Mouse (Mus musculus): Measurements from ENCODE around the gene Plekha6. TPM values are rescaled to one million over a fixed set of nuclear protein-coding genes. Genes with fewer than 3 reads are reported as not detected.

The Plekha6 gene
- total RNA-seq, 1 experiment: 3.5 TPM

GRCm38 (mm10) chr1:133321267-133321925, 157.4 kb downstream of the Plekha6 start, which contains the start of gene Kiss1:
Gene Kiss1 (plus strand): TSS chr1:133321875.
- TF ChIP-seq HCFC1 (IDR thresholded peaks at IDR 0.05; ENCODE audit: borderline replicate concordance, insufficient read depth, low read length) (no peak), MAFK (IDR thresholded peaks at IDR 0.05; ENCODE audit: insufficient read depth, low read depth, low read length) (no peak), CHD2 (IDR thresholded peaks at IDR 0.05; ENCODE audit: low read depth, low read length) (no peak), ZNF384 (IDR thresholded peaks at IDR 0.05; ENCODE audit: low read depth, low read length) (no peak), ZC3H11A (IDR thresholded peaks at IDR 0.05; ENCODE audit: borderline replicate concordance, low read depth, low read length) (no peak)
- H3K4me1 ChIP-seq (ENCODE audit: control insufficient read depth in 2 of 2, insufficient read depth in 2 of 2, low read length in 2 of 2, poor library complexity in 1 of 2): peaks cover 2 to 5% of the 10 kb centered on the region in 2 experiments; a peak in 2 of 4 replicates
- in situ Hi-C loops (cut with MboI; ENCODE audit: low sequenced_read_pairs in 2 of 2, unreplicated experiment in 2 of 2): no loop called here
- no peaks in the 10 kb centered on the region for H3K36me3 ChIP-seq (ENCODE audit: control insufficient read depth, insufficient read depth, low read length, poor library complexity, severe bottlenecking)
- H3K27ac ChIP-seq (ENCODE audit: insufficient read depth, low read depth, low read length, poor library complexity, severe bottlenecking): no peak within 1 kb of the TSS
- no peak within 1 kb of the TSS for H3K4me3 ChIP-seq (ENCODE audit: insufficient read depth in 1 of 2, low read depth in 1 of 2, low read length in 2 of 2, poor library complexity in 1 of 2, severe bottlenecking in 1 of 2)
- no peaks in the 10 kb centered on the region for H3K9me3 ChIP-seq (ENCODE audit: control insufficient read depth, insufficient read depth, low read depth, low read length)
- DNase-seq (ENCODE audit: low read depth, low spot score): no peak
- no peak within 1 kb of the TSS for H3K9ac ChIP-seq (ENCODE audit: insufficient read depth, low read depth, low read length, poor library complexity, severe bottlenecking)

DNA sequence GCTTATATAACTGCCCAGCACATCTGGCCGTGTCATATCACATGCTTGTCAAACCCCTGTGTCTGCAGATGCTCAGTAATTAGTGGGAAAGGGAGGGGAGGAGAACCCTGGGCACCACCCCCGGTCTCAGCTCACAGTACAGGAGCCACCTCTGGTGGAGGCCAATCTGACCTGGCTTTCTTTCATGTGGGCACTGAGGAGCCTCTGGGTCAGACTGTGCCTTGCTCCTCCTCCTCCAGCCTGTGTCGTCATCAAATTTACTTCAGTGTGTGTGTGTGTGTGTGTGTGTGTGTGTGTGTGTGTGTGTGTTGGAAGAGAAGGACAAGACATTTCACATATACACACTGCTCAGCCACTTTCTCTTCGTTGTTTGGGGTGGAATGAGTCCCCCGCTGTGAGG, 159.3 kb downstream of the Plekha6 start:
- H3K4me1 ChIP-seq (ENCODE audit: control insufficient read depth in 2 of 2, insufficient read depth in 2 of 2, low read length in 2 of 2, poor library complexity in 1 of 2): peaks cover 2 to 5% of the 10 kb centered on the region in 2 experiments; a peak in 2 of 4 replicates
- TF ChIP-seq ZC3H11A (IDR thresholded peaks at IDR 0.05; ENCODE audit: borderline replicate concordance, low read depth, low read length): no peak
- no peak for TF ChIP-seq CHD2 (IDR thresholded peaks at IDR 0.05; ENCODE audit: low read depth, low read length)
- TF ChIP-seq MAFK (IDR thresholded peaks at IDR 0.05; ENCODE audit: insufficient read depth, low read depth, low read length): no peak
- TF ChIP-seq ZNF384 (IDR thresholded peaks at IDR 0.05; ENCODE audit: low read depth, low read length): no peak
- no peak for TF ChIP-seq HCFC1 (IDR thresholded peaks at IDR 0.05; ENCODE audit: borderline replicate concordance, insufficient read depth, low read length)
- H3K9ac ChIP-seq (ENCODE audit: insufficient read depth, low read depth, low read length, poor library complexity, severe bottlenecking): no peak overlapping the region
- no peaks in the 10 kb centered on the region for H3K36me3 ChIP-seq (ENCODE audit: control insufficient read depth, insufficient read depth, low read length, poor library complexity, severe bottlenecking)
- no peak overlapping the region for H3K4me3 ChIP-seq (ENCODE audit: insufficient read depth in 1 of 2, low read depth in 1 of 2, low read length in 2 of 2, poor library complexity in 1 of 2, severe bottlenecking in 1 of 2)
- DNase-seq (ENCODE audit: low read depth, low spot score): no peak
- no peak overlapping the region for H3K27ac ChIP-seq (ENCODE audit: insufficient read depth, low read depth, low read length, poor library complexity, severe bottlenecking)
- in situ Hi-C loops (cut with MboI; ENCODE audit: low sequenced_read_pairs in 2 of 2, unreplicated experiment in 2 of 2): no loop called here
- no peaks in the 10 kb centered on the region for H3K9me3 ChIP-seq (ENCODE audit: control insufficient read depth, insufficient read depth, low read depth, low read length)

- TF ChIP-seq HCFC1 (IDR thresholded peaks at IDR 0.05; ENCODE audit: borderline replicate concordance, insufficient read depth, low read length) (no peak), CHD2 (IDR thresholded peaks at IDR 0.05; ENCODE audit: low read depth, low read length) (no peak), ZC3H11A (IDR thresholded peaks at IDR 0.05; ENCODE audit: borderline replicate concordance, low read depth, low read length) (no peak), MAFK (IDR thresholded peaks at IDR 0.05; ENCODE audit: insufficient read depth, low read depth, low read length) (no peak), ZNF384 (IDR thresholded peaks at IDR 0.05; ENCODE audit: low read depth, low read length) (no peak)
- Histone ChIP-seq H3K4me3 (ENCODE audit: insufficient read depth in 1 of 2, low read depth in 1 of 2, low read length in 2 of 2, poor library complexity in 1 of 2, severe bottlenecking in 1 of 2) (no peak overlapping the region), H3K36me3 (ENCODE audit: control insufficient read depth, insufficient read depth, low read length, poor library complexity, severe bottlenecking) (no peaks in the 10 kb centered on the region), H3K27ac (ENCODE audit: insufficient read depth, low read depth, low read length, poor library complexity, severe bottlenecking) (no peak overlapping the region), H3K9ac (ENCODE audit: insufficient read depth, low read depth, low read length, poor library complexity, severe bottlenecking) (no peak overlapping the region), H3K9me3 (ENCODE audit: control insufficient read depth, insufficient read depth, low read depth, low read length) (no peaks in the 10 kb centered on the region), H3K4me1 (ENCODE audit: control insufficient read depth in 2 of 2, insufficient read depth in 2 of 2, low read length in 2 of 2, poor library complexity in 1 of 2) (peaks cover 2 to 5% of the 10 kb centered on the region in 2 experiments; a peak in 2 of 4 replicates)
- DNase-seq (ENCODE audit: low read depth, low spot score): no peak
- in situ Hi-C loops (cut with MboI; ENCODE audit: low sequenced_read_pairs in 2 of 2, unreplicated experiment in 2 of 2): no loop called here
Observed at GRCm38 (mm10) chr1:133325951-133326350, 161.9 kb downstream of the Plekha6 start.

DNA sequence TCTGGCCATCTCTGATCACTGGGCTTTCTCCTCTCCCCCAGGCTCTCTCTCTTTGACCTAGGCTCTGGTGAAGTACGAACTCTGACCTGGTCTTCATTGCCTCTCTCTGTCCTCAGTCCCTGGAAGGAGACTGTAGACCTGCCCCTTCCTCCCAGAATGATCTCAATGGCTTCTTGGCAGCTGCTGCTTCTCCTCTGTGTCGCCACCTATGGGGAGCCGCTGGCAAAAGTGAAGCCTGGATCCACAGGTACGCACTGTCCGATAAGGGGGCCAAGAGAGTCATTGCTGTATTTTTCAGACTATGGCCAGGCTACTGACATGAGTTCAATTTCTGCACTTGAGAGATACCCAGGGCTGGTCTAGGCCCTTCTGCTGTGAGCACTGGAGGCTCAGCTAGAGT, 163.1 kb downstream of the Plekha6 start:
- no peak for TF ChIP-seq MAFK (IDR thresholded peaks at IDR 0.05; ENCODE audit: insufficient read depth, low read depth, low read length)
- no peak overlapping the region for H3K27ac ChIP-seq (ENCODE audit: insufficient read depth, low read depth, low read length, poor library complexity, severe bottlenecking)
- peaks cover 2 to 5% of the 10 kb centered on the region in 2 experiments; a peak in 2 of 4 replicates for H3K4me1 ChIP-seq (ENCODE audit: control insufficient read depth in 2 of 2, insufficient read depth in 2 of 2, low read length in 2 of 2, poor library complexity in 1 of 2)
- in situ Hi-C loops (cut with MboI; ENCODE audit: low sequenced_read_pairs in 2 of 2, unreplicated experiment in 2 of 2): no loop called here
- H3K4me3 ChIP-seq (ENCODE audit: insufficient read depth in 1 of 2, low read depth in 1 of 2, low read length in 2 of 2, poor library complexity in 1 of 2, severe bottlenecking in 1 of 2): no peak overlapping the region
- no peaks in the 10 kb centered on the region for H3K9me3 ChIP-seq (ENCODE audit: control insufficient read depth, insufficient read depth, low read depth, low read length)
- H3K9ac ChIP-seq (ENCODE audit: insufficient read depth, low read depth, low read length, poor library complexity, severe bottlenecking): no peak overlapping the region
- H3K36me3 ChIP-seq (ENCODE audit: control insufficient read depth, insufficient read depth, low read length, poor library complexity, severe bottlenecking): no peaks in the 10 kb centered on the region
- no peak for DNase-seq (ENCODE audit: low read depth, low spot score)

Data from ES-E14 (cell line).